Mouse (Mus musculus) ES-E14 (cell line): ENCODE measurements around the gene Trim25. TPM values are rescaled to one million over a fixed set of nuclear protein-coding genes. Genes with fewer than 3 reads are reported as not detected.

Experiments
- DNase-seq: peaks from one replicate; pipeline ENCODE4 v3.0.0-alpha.2; 2013; ENCODE audit warnings: low read depth, low spot score
- H3K27ac ChIP-seq: 2 replicates; pipeline ENCODE4 v1.5.1; 2012; ENCODE audit warnings: low read depth, mild to moderate bottlenecking, low read length, moderate library complexity, mixed read lengths; ENCODE audit not compliant: poor library complexity, insufficient read depth, severe bottlenecking
- H3K36me3 ChIP-seq: 2 replicates; pipeline ENCODE4 v1.6.1; 2012; ENCODE audit warnings: mild to moderate bottlenecking, low read length, moderate library complexity, mixed read lengths; ENCODE audit not compliant: control insufficient read depth, poor library complexity, insufficient read depth, severe bottlenecking
- H3K4me1 ChIP-seq, 2 experiments: fragments of 150-350 bp in 1 of 2; sonication (generic) in 1 of 2; 2 replicates each; pipeline ENCODE4 v1.6.1; 2012; ENCODE audit warnings: low read length in 2 of 2, mild to moderate bottlenecking in 1 of 2, mixed read lengths in 1 of 2; ENCODE audit not compliant: control insufficient read depth in 2 of 2, insufficient read depth in 2 of 2, poor library complexity in 1 of 2
- H3K4me3 ChIP-seq, 2 experiments: fragments of 150-350 bp in 1 of 2; sonication (generic) in 1 of 2; 2 replicates each; pipeline ENCODE4 v1.5.1; 2012; ENCODE audit warnings: low read length in 2 of 2, low read depth in 1 of 2, mild to moderate bottlenecking in 1 of 2, mixed read lengths in 1 of 2; ENCODE audit not compliant: insufficient read depth in 1 of 2, poor library complexity in 1 of 2, severe bottlenecking in 1 of 2
- H3K9ac ChIP-seq: 2 replicates; pipeline ENCODE4 v1.6.1; 2012; ENCODE audit warnings: low read depth, mild to moderate bottlenecking, low read length, mixed read lengths; ENCODE audit not compliant: poor library complexity, insufficient read depth, severe bottlenecking
- H3K9me3 ChIP-seq: fragments of 150-350 bp; sonication (generic); 2 replicates; pipeline ENCODE4 v1.6.1; 2012; ENCODE audit warnings: low read depth, mild to moderate bottlenecking, low read length; ENCODE audit not compliant: control insufficient read depth, insufficient read depth
- CHD2 ChIP-seq: IDR thresholded peaks from 2 replicates; pipeline ENCODE4 v1.6.1; 2014; ENCODE audit warnings: mild to moderate bottlenecking, low read depth, low read length, inconsistent platforms
- HCFC1 ChIP-seq: IDR thresholded peaks from 2 replicates; pipeline ENCODE4 v1.6.1; 2012; ENCODE audit warnings: low read length, inconsistent platforms, borderline replicate concordance; ENCODE audit not compliant: insufficient read depth
- MAFK ChIP-seq: IDR thresholded peaks from 2 replicates; pipeline ENCODE4 v1.6.1; 2014; ENCODE audit warnings: mild to moderate bottlenecking, low read depth, low read length, inconsistent platforms; ENCODE audit not compliant: insufficient read depth
- ZC3H11A ChIP-seq: IDR thresholded peaks from 2 replicates; pipeline ENCODE4 v1.6.1; 2012; ENCODE audit warnings: low read depth, mild to moderate bottlenecking, inconsistent platforms, low read length, borderline replicate concordance
- ZNF384 ChIP-seq: IDR thresholded peaks from 2 replicates; pipeline ENCODE4 v1.6.1; 2012; ENCODE audit warnings: low read depth, low read length, inconsistent platforms
- in situ Hi-C, 2 experiments: fragments of 600-800 bp; cut with MboI; formaldehyde crosslinking; loops; one replicate each; pipeline ENCODE4 v1.15.1; 2025; ENCODE audit warnings: low sequenced_read_pairs in 2 of 2, inconsistent platforms in 1 of 2; ENCODE audit not compliant: unreplicated experiment in 2 of 2
- total RNA-seq: library from RNA; depleted of rRNA; stranded (reverse); fragments of 300-350 nt; gene quantifications from 2 replicates; pipeline ENCODE4 v1.2.3, GENCODE M21; 2012

Trim25 gene
- total RNA-seq, 1 experiment, result 37.8 TPM

DNA sequence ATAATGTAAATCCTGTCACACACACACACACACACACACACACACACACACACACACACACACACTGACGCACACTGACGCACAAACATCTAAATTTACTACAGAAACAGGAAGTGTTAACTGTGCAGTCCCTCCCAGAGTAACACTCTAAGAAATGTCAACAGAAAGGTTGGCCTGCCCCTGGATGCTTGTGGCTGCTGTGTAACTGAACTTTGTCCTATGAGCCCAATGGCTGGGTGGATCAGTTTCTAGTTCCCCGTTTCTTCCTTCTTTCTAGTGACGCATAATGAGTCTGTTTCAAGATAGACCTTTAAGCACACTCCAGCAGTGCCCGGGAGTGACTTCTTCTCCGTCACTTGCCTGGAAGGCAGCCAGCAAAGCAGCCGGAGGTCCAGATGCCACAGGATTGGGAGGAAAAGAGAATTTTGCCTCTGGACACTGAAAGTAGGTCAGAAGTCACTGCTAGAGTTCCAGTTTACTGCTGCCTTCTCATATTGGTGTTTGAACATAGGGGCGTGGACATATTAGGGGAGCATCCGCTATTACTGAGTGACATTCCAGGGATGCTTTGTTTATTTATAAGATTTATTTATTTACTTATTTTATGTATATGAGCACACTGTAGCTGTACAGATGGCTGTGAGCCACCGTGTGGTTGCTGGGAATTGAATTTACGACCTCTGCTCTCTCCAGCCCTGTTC, 25.2 kb downstream of the Trim25 start:
- no peak overlapping the region for H3K9ac ChIP-seq
- H3K36me3 ChIP-seq, result peaks cover 3% of the 10 kb centered on the region
- no peak for DNase-seq
- H3K4me1 ChIP-seq, result peaks cover 13 to 25% of the 10 kb centered on the region in 2 experiments; a peak in 3 of 4 replicates
- no peak for TF ChIP-seq HCFC1
- TF ChIP-seq ZC3H11A, result no peak
- TF ChIP-seq ZNF384, result no peak
- TF ChIP-seq MAFK, result no peak
- TF ChIP-seq CHD2, result no peak
- no peak overlapping the region for H3K4me3 ChIP-seq
- in situ Hi-C loops, result no loop called here
- H3K27ac ChIP-seq, result no peak overlapping the region
- H3K9me3 ChIP-seq, result no peaks in the 10 kb centered on the region

DNA sequence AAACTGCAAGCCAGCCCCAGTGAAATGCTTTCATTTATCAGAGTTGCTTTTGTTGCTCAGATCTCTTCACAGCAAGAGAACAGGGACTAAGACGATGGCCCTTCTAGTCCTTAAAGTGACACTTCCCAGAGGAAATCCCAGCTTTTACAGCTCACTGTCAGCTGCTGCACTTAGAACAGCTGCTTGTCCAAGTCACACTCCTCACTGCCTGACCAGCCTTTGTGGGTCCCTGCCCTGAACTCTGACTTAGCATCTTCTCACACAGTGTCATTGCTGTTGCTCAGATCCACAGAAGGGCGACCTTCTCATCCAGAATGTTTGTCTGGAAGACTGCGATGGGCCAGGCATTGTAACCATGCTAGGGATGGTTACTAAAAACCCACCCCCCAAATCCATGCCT, 26.4 kb downstream of the Trim25 start:
- no peak overlapping the region for H3K9ac ChIP-seq
- no peak for DNase-seq
- H3K9me3 ChIP-seq, result no peaks in the 10 kb centered on the region
- H3K4me1 ChIP-seq, result peaks cover 12 to 25% of the 10 kb centered on the region in 2 experiments
- H3K27ac ChIP-seq, result no peak overlapping the region
- TF ChIP-seq ZC3H11A, result no peak
- TF ChIP-seq ZNF384, result no peak
- no peak for TF ChIP-seq MAFK
- in situ Hi-C loops, result no loop called here
- H3K36me3 ChIP-seq, result no peaks in the 10 kb centered on the region; the same call in 1 of the 2 replicates
- H3K4me3 ChIP-seq, result no peak overlapping the region

DNA sequence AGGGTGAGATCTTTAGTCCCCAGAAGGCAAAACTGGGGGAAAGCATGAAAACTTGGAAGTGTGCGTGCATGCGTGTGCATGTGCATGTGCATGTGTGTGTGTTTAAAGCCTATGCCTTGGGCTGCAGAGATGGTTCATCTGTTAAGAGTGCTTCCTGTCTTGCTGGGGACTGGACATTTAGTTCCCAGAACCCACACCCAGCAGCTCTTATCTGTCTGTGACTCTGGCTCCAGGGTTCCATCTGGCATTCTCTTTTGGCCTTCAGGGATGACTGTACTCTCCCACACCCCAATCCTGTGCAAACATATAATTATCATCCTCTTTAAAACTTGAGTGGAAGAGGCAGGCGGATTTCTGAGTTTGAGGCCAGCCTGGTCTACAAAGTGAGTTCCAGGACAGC, 26.9 kb downstream of the Trim25 start:
- Histone ChIP-seq H3K4me1 (peaks cover 10 to 27% of the 10 kb centered on the region in 2 experiments), H3K27ac (no peak overlapping the region), H3K4me3 (no peak overlapping the region), H3K9ac (no peak overlapping the region), H3K36me3 (no peaks in the 10 kb centered on the region; the same call in 1 of the 2 replicates), H3K9me3 (no peaks in the 10 kb centered on the region)
- DNase-seq, result no peak
- in situ Hi-C loops, result no loop called here
- TF ChIP-seq ZC3H11A (no peak), CHD2 (no peak), ZNF384 (no peak), HCFC1 (no peak), MAFK (no peak)

DNA sequence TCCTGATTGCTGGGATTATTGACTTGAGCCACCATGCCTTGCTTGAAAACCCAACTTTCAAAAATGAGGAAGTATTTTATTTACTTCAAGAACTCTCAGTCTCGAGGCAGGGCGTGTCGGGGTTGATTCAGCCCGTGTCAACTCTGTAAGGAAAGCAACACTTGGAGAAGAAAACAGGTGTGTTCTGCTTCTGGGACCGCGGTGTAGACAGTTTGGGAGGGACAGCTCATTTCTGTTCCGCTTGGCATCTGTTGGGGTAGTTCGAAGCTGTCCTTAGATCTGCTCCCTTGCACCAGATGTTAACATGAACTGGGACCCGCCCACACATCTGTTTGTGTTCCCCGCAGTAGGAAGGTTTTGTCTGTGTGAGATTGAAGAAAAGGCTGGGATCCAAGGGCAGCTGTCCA, 28.8 kb downstream of the Trim25 start:
- TF ChIP-seq ZNF384, result no peak
- no peak for TF ChIP-seq CHD2
- Histone ChIP-seq H3K27ac (no peak overlapping the region), H3K4me3 (no peak overlapping the region), H3K36me3 (no peaks in the 10 kb centered on the region), H3K9ac (no peak overlapping the region), H3K9me3 (no peaks in the 10 kb centered on the region), H3K4me1 (peaks cover 10 to 20% of the 10 kb centered on the region in 2 experiments)
- in situ Hi-C loops, result no loop called here
- DNase-seq, result no peak

DNA sequence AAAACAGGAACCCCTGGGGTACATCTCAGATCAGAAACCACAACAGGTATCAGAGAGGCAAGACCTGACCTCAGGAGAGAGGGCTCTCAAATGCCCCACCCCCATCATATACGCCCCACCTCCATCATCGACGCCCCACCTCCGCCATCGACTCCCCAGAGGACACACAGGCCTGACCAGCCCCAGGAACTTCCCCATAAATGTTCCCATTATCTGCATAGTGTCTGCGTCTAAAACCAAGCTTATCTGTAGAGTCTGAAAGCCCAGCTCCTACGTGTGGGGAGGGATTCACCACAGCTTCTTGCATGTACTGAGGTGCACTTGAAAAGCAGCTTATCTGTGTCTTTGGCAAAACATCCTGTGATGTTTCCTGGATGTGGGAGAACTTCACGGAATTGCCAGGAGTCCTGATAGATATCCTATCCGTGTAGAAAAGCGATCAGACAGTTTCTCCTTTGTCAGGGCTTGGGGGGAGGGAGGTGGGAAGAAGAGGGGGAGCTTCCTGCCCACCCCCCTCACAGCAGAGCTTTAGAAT, 29.8 kb downstream of the Trim25 start:
- Histone ChIP-seq H3K9me3 (no peaks in the 10 kb centered on the region), H3K27ac (no peak overlapping the region), H3K9ac (no peak overlapping the region), H3K4me1 (peaks cover 10 to 19% of the 10 kb centered on the region in 2 experiments), H3K36me3 (no peaks in the 10 kb centered on the region), H3K4me3 (0 out of 4 replicates have a peak overlapping the region, but pooled peaks of 1 of the 2 experiments have one; percentile 16)
- no peak for DNase-seq
- in situ Hi-C loops, result no loop called here
- no peak for TF ChIP-seq ZC3H11A
- no peak for TF ChIP-seq CHD2
- no peak for TF ChIP-seq HCFC1
- no peak for TF ChIP-seq ZNF384
- TF ChIP-seq MAFK, result no peak
